Mouse (Mus musculus) G1E (cell line): ENCODE data around the gene Itgal. TPM values are rescaled to one million over a fixed set of nuclear protein-coding genes. Genes with fewer than 3 reads are reported as not detected.

Experiments
- ATAC-seq: 2 replicates; pipeline ENCODE4 v1.8.0; 2016; ENCODE audit warnings: mild to moderate bottlenecking; ENCODE audit not compliant: insufficient number of reproducible peaks, poor library complexity, low FRiP score, severe bottlenecking; ENCODE audit errors: extremely low read depth
- DNase-seq: peaks from one replicate; pipeline ENCODE4 v3.0.0; 2012; ENCODE audit warnings: low spot score
- H3K27me3 ChIP-seq: 2 replicates; pipeline ENCODE4 v1.6.1; 2012; ENCODE audit warnings: mild to moderate bottlenecking, low read length, inconsistent platforms; ENCODE audit not compliant: insufficient read depth
- H3K36me3 ChIP-seq: replicated peaks from 2 replicates; pipeline ENCODE3; 2012; ENCODE audit warnings: mild to moderate bottlenecking, inconsistent platforms
- H3K4me1 ChIP-seq: 2 replicates; pipeline ENCODE4 v1.6.1; 2012; ENCODE audit warnings: low read depth, low read length, inconsistent platforms, mixed read lengths; ENCODE audit not compliant: insufficient read depth
- H3K4me3 ChIP-seq: 2 replicates; pipeline ENCODE4 v1.5.1; 2012; ENCODE audit warnings: low read depth, mild to moderate bottlenecking, inconsistent platforms, low read length, moderate library complexity, mixed read lengths
- H3K9me3 ChIP-seq: replicated peaks from 2 replicates; pipeline ENCODE4 v1.6.1; 2012; ENCODE audit warnings: inconsistent platforms
- CTCF ChIP-seq: IDR thresholded peaks from 2 replicates; pipeline ENCODE4 v1.5.1; 2012; ENCODE audit warnings: low read depth, low read length, inconsistent platforms, mixed read lengths
- GATA1 ChIP-seq: IDR thresholded peaks from 2 replicates; pipeline ENCODE4 v1.6.1; 2012; ENCODE audit warnings: borderline replicate concordance, low read length, inconsistent platforms, mixed read lengths
- GATA2 ChIP-seq: IDR thresholded peaks from 2 replicates; pipeline ENCODE4 v1.6.1; 2012; ENCODE audit warnings: low read depth, low read length, inconsistent platforms, borderline replicate concordance
- POLR2AphosphoS5 ChIP-seq: IDR thresholded peaks from 2 replicates; pipeline ENCODE4 v1.6.1; 2012; ENCODE audit warnings: low read depth, low read length, inconsistent platforms; ENCODE audit not compliant: insufficient replicate concordance
- TAL1 ChIP-seq: conservative IDR thresholded peaks from 2 replicates; pipeline ENCODE4 v1.6.1; 2012; ENCODE audit warnings: low read depth, low read length, inconsistent platforms, mixed read lengths
- polyA plus RNA-seq: library from polyadenylated mRNA; stranded (reverse); fragments of >175 nt; gene quantifications from 2 replicates; pipeline ENCODE4 v1.2.3, GENCODE M21; 2012
- total RNA-seq, 2 experiments: library from RNA; stranded (forward) in 1 of 2; stranded (reverse) in 1 of 2; fragments of 200-1000 nt in 1 of 2; fragments of >200 nt in 1 of 2; fragmentation: Nextera tagmentation in 1 of 2; gene quantifications; 2 replicates each; pipeline ENCODE4 v1.2.3; 2014 to 2017

The Itgal gene
- total and polyA plus RNA-seq, 3 experiments: 2.2 to 5.1 (median 3.1) TPM

GRCm38 (mm10) chr7:127276519-127276961 lies 19.5 kb upstream of the Itgal start:
- ATAC-seq (no peak), DNase-seq (no peak)
- peaks cover 54% of the 10 kb centered on the region for H3K4me1 ChIP-seq
- TF ChIP-seq GATA1 (no peak), POLR2AphosphoS5 (no peak), CTCF (no peak), GATA2 (no peak), TAL1 (no peak)
- no peaks in the 10 kb centered on the region for H3K9me3 ChIP-seq
- peaks cover 15% of the 10 kb centered on the region for H3K36me3 ChIP-seq
- H3K4me3 ChIP-seq: no peak overlapping the region
- H3K27me3 ChIP-seq: no peaks in the 10 kb centered on the region

GRCm38 (mm10) chr7:127278311-127278710 lies 17.7 kb upstream of the Itgal start:
- Histone ChIP-seq H3K9me3 (no peaks in the 10 kb centered on the region), H3K4me3 (no peak overlapping the region), H3K27me3 (no peaks in the 10 kb centered on the region), H3K36me3 (no peaks in the 10 kb centered on the region), H3K4me1 (peaks cover 41% of the 10 kb centered on the region)
- ATAC-seq (no peak), DNase-seq (peak; percentile 16)
- TF ChIP-seq TAL1 (no peak), CTCF (no peak), GATA2 (no peak), POLR2AphosphoS5 (no peak), GATA1 (no peak)

- DNase-seq (no peak), ATAC-seq (no peak)
- Histone ChIP-seq H3K27me3 (no peaks in the 10 kb centered on the region), H3K4me3 (no peak overlapping the region), H3K4me1 (peaks cover 41% of the 10 kb centered on the region), H3K9me3 (no peaks in the 10 kb centered on the region), H3K36me3 (no peaks in the 10 kb centered on the region)
- TF ChIP-seq GATA1: no peak
- TF ChIP-seq TAL1: no peak
- no peak for TF ChIP-seq GATA2
- no peak for TF ChIP-seq CTCF
- TF ChIP-seq POLR2AphosphoS5: no peak
Observed at GRCm38 (mm10) chr7:127280092-127280491, 16.0 kb upstream of the Itgal start.

GRCm38 (mm10) chr7:127281114-127281513 lies 14.9 kb upstream of the Itgal start:
- H3K9me3 ChIP-seq: no peaks in the 10 kb centered on the region
- no peaks in the 10 kb centered on the region; the same call in 1 of the 2 replicates for H3K27me3 ChIP-seq
- DNase-seq (no peak), ATAC-seq (peak; percentile 48; the same call in 1 of the 2 replicates)
- H3K4me1 ChIP-seq: peaks cover 45% of the 10 kb centered on the region
- no peak for TF ChIP-seq TAL1
- no peak for TF ChIP-seq GATA1
- no peak for TF ChIP-seq GATA2
- no peak for TF ChIP-seq POLR2AphosphoS5
- no peak for TF ChIP-seq CTCF
- H3K4me3 ChIP-seq: no peak overlapping the region
- H3K36me3 ChIP-seq: no peaks in the 10 kb centered on the region

GRCm38 (mm10) chr7:127282190-127282589 lies 13.9 kb upstream of the Itgal start:
- no peaks in the 10 kb centered on the region for H3K36me3 ChIP-seq
- H3K4me3 ChIP-seq: no peak overlapping the region
- H3K27me3 ChIP-seq: no peaks in the 10 kb centered on the region; the same call in 1 of the 2 replicates
- ATAC-seq (no peak), DNase-seq (no peak)
- H3K4me1 ChIP-seq: peaks cover 45% of the 10 kb centered on the region
- H3K9me3 ChIP-seq: no peaks in the 10 kb centered on the region
- TF ChIP-seq TAL1: no peak
- TF ChIP-seq GATA1: no peak
- TF ChIP-seq POLR2AphosphoS5: no peak
- no peak for TF ChIP-seq GATA2
- no peak for TF ChIP-seq CTCF

- Histone ChIP-seq H3K36me3 (no peaks in the 10 kb centered on the region), H3K4me1 (peaks cover 39% of the 10 kb centered on the region), H3K9me3 (no peaks in the 10 kb centered on the region), H3K27me3 (peaks cover 14% of the 10 kb centered on the region), H3K4me3 (no peak overlapping the region)
- DNase-seq (peak; percentile 81), ATAC-seq (peak; percentile 60; the same call in 1 of the 2 replicates)
- TF ChIP-seq TAL1 (peak; percentile 26; the same call in 1 of the 2 replicates), CTCF (no peak)
Observed at GRCm38 (mm10) chr7:127285154-127285553, 10.9 kb upstream of the Itgal start.

GRCm38 (mm10) chr7:127287940-127288339 lies 8.1 kb upstream of the Itgal start:
- Histone ChIP-seq H3K36me3 (no peaks in the 10 kb centered on the region), H3K4me3 (no peak overlapping the region), H3K27me3 (peaks cover 30% of the 10 kb centered on the region), H3K4me1 (peaks cover 34% of the 10 kb centered on the region), H3K9me3 (no peaks in the 10 kb centered on the region)
- DNase-seq (no peak), ATAC-seq (no peak)
- no peak for TF ChIP-seq GATA1
- no peak for TF ChIP-seq CTCF
- no peak for TF ChIP-seq TAL1
- no peak for TF ChIP-seq GATA2
- no peak for TF ChIP-seq POLR2AphosphoS5
